Mouse (Mus musculus) forebrain, embryonic 16.5 days (tissue): Measurements from ENCODE around the gene Ssna1. TPM values are rescaled to one million over a fixed set of nuclear protein-coding genes. Genes with fewer than 3 reads are reported as not detected.

Source experiments
- ATAC-seq: fragments of 200-750 bp; cut with Nextera tagmentation; 2 replicates; pipeline ENCODE4 v1.8.0; 2017; ENCODE audit warnings: mild to moderate bottlenecking, moderate library complexity
- H3K27ac ChIP-seq: fragments of 300-500 bp; sonication (generic); 2 replicates; pipeline ENCODE4 v1.5.1; 2014; ENCODE audit warnings: low read length, control low read depth
- H3K27me3 ChIP-seq: fragments of 300-500 bp; sonication (generic); replicated peaks from 2 replicates; pipeline ENCODE4 v1.6.1; 2014; ENCODE audit warnings: low read length; ENCODE audit not compliant: control insufficient read depth, insufficient read depth
- H3K36me3 ChIP-seq: fragments of 300-500 bp; sonication (generic); 2 replicates; pipeline ENCODE4 v1.6.1; 2014; ENCODE audit not compliant: control insufficient read depth, insufficient read depth
- H3K4me1 ChIP-seq: fragments of 300-500 bp; sonication (generic); replicated peaks from 2 replicates; pipeline ENCODE4 v1.6.1; 2014; ENCODE audit warnings: low read length; ENCODE audit not compliant: control insufficient read depth, insufficient read depth
- H3K4me2 ChIP-seq: fragments of 300-500 bp; sonication (generic); 2 replicates; pipeline ENCODE4 v1.6.1; 2014; ENCODE audit warnings: mild to moderate bottlenecking, low read length, control low read depth
- H3K4me3 ChIP-seq: fragments of 300-500 bp; sonication (generic); replicated peaks from 2 replicates; pipeline ENCODE4 v1.5.1; 2014; ENCODE audit warnings: mild to moderate bottlenecking, low read length, control low read depth
- H3K9ac ChIP-seq: fragments of 300-500 bp; sonication (generic); replicated peaks from 2 replicates; pipeline ENCODE4 v1.6.1; 2014; ENCODE audit warnings: low read depth, low read length, control low read depth
- H3K9me3 ChIP-seq: fragments of 300-500 bp; sonication (generic); 2 replicates; pipeline ENCODE4 v1.6.1; 2016; ENCODE audit warnings: low read length; ENCODE audit not compliant: control insufficient read depth
- WGBS: fragments of 180-500 bp; shearing (Covaris S2); extraction: QIAGEN DNeasy Blood & Tissue Kit; methylation state at CpG from one replicate; pipeline ENCODE4 v1.1.7; 2014; 5-methylcytosine and 5-hydroxymethylcytosine counted together
- polyA plus RNA-seq: library from polyadenylated mRNA; unstranded; fragments of >200 nt; fragmentation: Nextera tagmentation; extraction: Ambion mirVana; gene quantifications from 2 replicates; pipeline ENCODE4 v1.2.1, GENCODE M21; 2015

Ssna1 gene
- polyA plus RNA-seq, 1 experiment from 2014 or later: 204 TPM

- ATAC-seq: no peak
- Histone ChIP-seq H3K36me3 (peaks cover 23% of the 10 kb centered on the region), H3K4me1 (peaks cover 10% of the 10 kb centered on the region), H3K27me3 (peaks cover 23% of the 10 kb centered on the region), H3K9me3 (no peaks in the 10 kb centered on the region), H3K4me2 (no peak overlapping the region), H3K4me3 (no peak overlapping the region), H3K27ac (no peak overlapping the region), H3K9ac (no peak overlapping the region)
- WGBS: 94% methylated on average over 2 of the region's 2 CpGs
These were observed 13.3 kb upstream of the Ssna1 start for GRCm38 (mm10) chr2:25285551-25285950.

GRCm38 (mm10) chr2:25278928-25279882, 7.0 kb upstream of the Ssna1 start:
- Histone ChIP-seq H3K27me3 (no peaks in the 10 kb centered on the region), H3K4me1 (0 out of 2 replicates have a peak, but pooled peaks cover 3% of the 10 kb centered on the region), H3K4me2 (no peak overlapping the region), H3K4me3 (no peak overlapping the region), H3K27ac (no peak overlapping the region), H3K36me3 (peaks cover 50% of the 10 kb centered on the region), H3K9ac (no peak overlapping the region), H3K9me3 (no peaks in the 10 kb centered on the region)
- 59% methylated on average over 13 of the region's 13 CpGs for WGBS
- ATAC-seq: 0 out of 2 replicates have a peak, but pooled peaks have one; percentile 26

- Histone ChIP-seq H3K4me2 (peak overlapping the region; percentile 94), H3K9ac (peak overlapping the region; percentile 83), H3K27me3 (no peaks in the 10 kb centered on the region), H3K4me3 (peak overlapping the region; percentile 90), H3K27ac (no peak overlapping the region), H3K36me3 (peaks cover 26% of the 10 kb centered on the region), H3K9me3 (no peaks in the 10 kb centered on the region), H3K4me1 (peaks cover 30% of the 10 kb centered on the region)
- no peak for ATAC-seq
- 37% methylated on average over 16 of the region's 16 CpGs for WGBS
These were observed 772 bp upstream of the Ssna1 start for GRCm38 (mm10) chr2:25273010-25273409.

GRCm38 (mm10) chr2:25272515-25272914, 277 bp upstream of the Ssna1 start:
- Histone ChIP-seq H3K9me3 (no peaks in the 10 kb centered on the region), H3K4me2 (peak overlapping the region; percentile 94), H3K27ac (peak overlapping the region; percentile 42), H3K4me1 (peaks cover 31% of the 10 kb centered on the region), H3K9ac (peak overlapping the region; percentile 83), H3K4me3 (peak overlapping the region; percentile 90), H3K27me3 (no peaks in the 10 kb centered on the region), H3K36me3 (peaks cover 21% of the 10 kb centered on the region)
- peak; percentile 66 for ATAC-seq
- under 1% methylated on average over 27 of the region's 29 CpGs for WGBS

GRCm38 (mm10) chr2:25267746-25268309, 4.4 kb downstream of the Ssna1 start:
- 73% methylated on average over 4 of the region's 4 CpGs for WGBS
- no peaks in the 10 kb centered on the region for H3K9me3 ChIP-seq
- H3K36me3 ChIP-seq: no peaks in the 10 kb centered on the region
- H3K9ac ChIP-seq: no peak overlapping the region
- H3K4me3 ChIP-seq: no peak overlapping the region
- no peak for ATAC-seq
- no peaks in the 10 kb centered on the region; the same call in 1 of the 2 replicates for H3K27me3 ChIP-seq
- H3K4me1 ChIP-seq: peaks cover 60% of the 10 kb centered on the region
- H3K27ac ChIP-seq: no peak overlapping the region
- H3K4me2 ChIP-seq: no peak overlapping the region

GRCm38 (mm10) chr2:25267241-25267640, 5.0 kb downstream of the Ssna1 start:
- no peak overlapping the region for H3K4me3 ChIP-seq
- no peak overlapping the region for H3K9ac ChIP-seq
- no peaks in the 10 kb centered on the region; the same call in 1 of the 2 replicates for H3K27me3 ChIP-seq
- H3K9me3 ChIP-seq: no peaks in the 10 kb centered on the region
- ATAC-seq: no peak
- peaks cover 59% of the 10 kb centered on the region for H3K4me1 ChIP-seq
- no peak overlapping the region for H3K4me2 ChIP-seq
- H3K27ac ChIP-seq: no peak overlapping the region; the same call in 1 of the 2 replicates
- no peaks in the 10 kb centered on the region for H3K36me3 ChIP-seq

GRCm38 (mm10) chr2:25266720-25267119, 5.5 kb downstream of the Ssna1 start:
- no peak for ATAC-seq

GRCm38 (mm10) chr2:25265897-25266656, 6.2 kb downstream of the Ssna1 start:
- Histone ChIP-seq H3K27ac (no peak overlapping the region), H3K4me3 (no peak overlapping the region), H3K9ac (peak overlapping the region; percentile 38), H3K4me2 (peak overlapping the region; percentile 24), H3K9me3 (no peaks in the 10 kb centered on the region), H3K4me1 (peaks cover 56% of the 10 kb centered on the region), H3K36me3 (no peaks in the 10 kb centered on the region), H3K27me3 (no peaks in the 10 kb centered on the region; the same call in 1 of the 2 replicates)
- no peak for ATAC-seq
- 65% methylated on average over 6 of the region's 6 CpGs for WGBS

More at GRCm38 (mm10) chr2:25266720-25267119, 5.5 kb downstream of the Ssna1 start:
- WGBS: 30% methylated on average over 2 of the region's 2 CpGs
- no peak overlapping the region; the same call in 1 of the 2 replicates for H3K27ac ChIP-seq
- no peaks in the 10 kb centered on the region for H3K9me3 ChIP-seq
- no peaks in the 10 kb centered on the region for H3K36me3 ChIP-seq
- H3K4me3 ChIP-seq: no peak overlapping the region
- H3K4me2 ChIP-seq: peak overlapping the region; percentile 24
- H3K9ac ChIP-seq: 0 out of 2 replicates have a peak overlapping the region, but pooled peaks have one; percentile 38
- H3K4me1 ChIP-seq: peaks cover 63% of the 10 kb centered on the region
- H3K27me3 ChIP-seq: no peaks in the 10 kb centered on the region; the same call in 1 of the 2 replicates
